Mouse (Mus musculus) ES-E14 (cell line): ENCODE measurements around the gene Baz2b. TPM values are rescaled to one million over a fixed set of nuclear protein-coding genes. Genes with fewer than 3 reads are reported as not detected.

ENCODE experiments used
- DNase-seq: peaks from one replicate; pipeline ENCODE4 v3.0.0-alpha.2; 2013; ENCODE audit warnings: low read depth, low spot score
- H3K27ac ChIP-seq: 2 replicates; pipeline ENCODE4 v1.5.1; 2012; ENCODE audit warnings: low read depth, mild to moderate bottlenecking, low read length, moderate library complexity, mixed read lengths; ENCODE audit not compliant: poor library complexity, insufficient read depth, severe bottlenecking
- H3K36me3 ChIP-seq: 2 replicates; pipeline ENCODE4 v1.6.1; 2012; ENCODE audit warnings: mild to moderate bottlenecking, low read length, moderate library complexity, mixed read lengths; ENCODE audit not compliant: control insufficient read depth, poor library complexity, insufficient read depth, severe bottlenecking
- H3K4me1 ChIP-seq, 2 experiments: fragments of 150-350 bp in 1 of 2; sonication (generic) in 1 of 2; 2 replicates each; pipeline ENCODE4 v1.6.1; 2012; ENCODE audit warnings: low read length in 2 of 2, mild to moderate bottlenecking in 1 of 2, mixed read lengths in 1 of 2; ENCODE audit not compliant: control insufficient read depth in 2 of 2, insufficient read depth in 2 of 2, poor library complexity in 1 of 2
- H3K4me3 ChIP-seq, 2 experiments: fragments of 150-350 bp in 1 of 2; sonication (generic) in 1 of 2; 2 replicates each; pipeline ENCODE4 v1.5.1; 2012; ENCODE audit warnings: low read length in 2 of 2, low read depth in 1 of 2, mild to moderate bottlenecking in 1 of 2, mixed read lengths in 1 of 2; ENCODE audit not compliant: insufficient read depth in 1 of 2, poor library complexity in 1 of 2, severe bottlenecking in 1 of 2
- H3K9ac ChIP-seq: 2 replicates; pipeline ENCODE4 v1.6.1; 2012; ENCODE audit warnings: low read depth, mild to moderate bottlenecking, low read length, mixed read lengths; ENCODE audit not compliant: poor library complexity, insufficient read depth, severe bottlenecking
- H3K9me3 ChIP-seq: fragments of 150-350 bp; sonication (generic); 2 replicates; pipeline ENCODE4 v1.6.1; 2012; ENCODE audit warnings: low read depth, mild to moderate bottlenecking, low read length; ENCODE audit not compliant: control insufficient read depth, insufficient read depth
- CHD2 ChIP-seq: IDR thresholded peaks from 2 replicates; pipeline ENCODE4 v1.6.1; 2014; ENCODE audit warnings: mild to moderate bottlenecking, low read depth, low read length, inconsistent platforms
- HCFC1 ChIP-seq: IDR thresholded peaks from 2 replicates; pipeline ENCODE4 v1.6.1; 2012; ENCODE audit warnings: low read length, inconsistent platforms, borderline replicate concordance; ENCODE audit not compliant: insufficient read depth
- MAFK ChIP-seq: IDR thresholded peaks from 2 replicates; pipeline ENCODE4 v1.6.1; 2014; ENCODE audit warnings: mild to moderate bottlenecking, low read depth, low read length, inconsistent platforms; ENCODE audit not compliant: insufficient read depth
- ZC3H11A ChIP-seq: IDR thresholded peaks from 2 replicates; pipeline ENCODE4 v1.6.1; 2012; ENCODE audit warnings: low read depth, mild to moderate bottlenecking, inconsistent platforms, low read length, borderline replicate concordance
- ZNF384 ChIP-seq: IDR thresholded peaks from 2 replicates; pipeline ENCODE4 v1.6.1; 2012; ENCODE audit warnings: low read depth, low read length, inconsistent platforms
- in situ Hi-C, 2 experiments: fragments of 600-800 bp; cut with MboI; formaldehyde crosslinking; loops; one replicate each; pipeline ENCODE4 v1.15.1; 2025; ENCODE audit warnings: low sequenced_read_pairs in 2 of 2, inconsistent platforms in 1 of 2; ENCODE audit not compliant: unreplicated experiment in 2 of 2
- total RNA-seq: library from RNA; depleted of rRNA; stranded (reverse); fragments of 300-350 nt; gene quantifications from 2 replicates; pipeline ENCODE4 v1.2.3, GENCODE M21; 2012

The Baz2b gene
- total RNA-seq, 1 experiment: 22.0 TPM

- Histone ChIP-seq H3K4me1 (no peaks in the 10 kb centered on the region), H3K27ac (no peak overlapping the region), H3K4me3 (no peak overlapping the region), H3K9ac (no peak overlapping the region), H3K9me3 (no peaks in the 10 kb centered on the region), H3K36me3 (no peaks in the 10 kb centered on the region)
- no peak for TF ChIP-seq HCFC1
- TF ChIP-seq ZNF384: no peak
- TF ChIP-seq ZC3H11A: no peak
- TF ChIP-seq MAFK: no peak
- no peak for TF ChIP-seq CHD2
- in situ Hi-C loops: no loop called here
- no peak for DNase-seq
Observed at GRCm38 (mm10) chr2:60175078-60175477, 34.6 kb downstream of the Baz2b start.

- in situ Hi-C loops: no loop called here
- Histone ChIP-seq H3K27ac (no peak overlapping the region), H3K4me1 (no peaks in the 10 kb centered on the region), H3K36me3 (no peaks in the 10 kb centered on the region), H3K4me3 (no peak overlapping the region), H3K9me3 (no peaks in the 10 kb centered on the region), H3K9ac (no peak overlapping the region)
- no peak for TF ChIP-seq HCFC1
- no peak for TF ChIP-seq ZC3H11A
- TF ChIP-seq CHD2: no peak
- no peak for TF ChIP-seq MAFK
- TF ChIP-seq ZNF384: no peak
- DNase-seq: no peak
Observed at GRCm38 (mm10) chr2:60173595-60173994, 36.0 kb downstream of the Baz2b start.

DNA sequence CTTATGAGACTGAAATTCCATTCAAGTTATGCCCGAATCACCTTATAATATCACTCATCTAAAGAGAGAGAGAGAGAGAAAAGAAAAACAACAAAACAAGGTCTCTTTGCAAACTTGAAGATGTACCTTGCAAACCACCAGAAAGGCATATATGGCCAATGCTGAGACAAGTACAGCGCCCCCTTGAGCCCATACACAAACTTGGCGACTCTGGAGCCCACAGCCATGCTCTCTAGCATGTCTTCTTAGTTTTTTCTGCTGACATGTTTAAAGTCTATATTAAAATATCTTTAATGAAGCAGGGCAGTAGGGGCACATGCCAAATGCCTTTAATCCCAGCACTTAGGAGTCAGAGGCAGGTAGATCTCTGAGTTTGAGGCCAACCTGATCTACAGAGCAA, 36.4 kb downstream of the Baz2b start:
- in situ Hi-C loops: no loop called here
- TF ChIP-seq HCFC1: no peak
- TF ChIP-seq ZNF384: no peak
- TF ChIP-seq MAFK: no peak
- TF ChIP-seq CHD2: no peak
- no peak for TF ChIP-seq ZC3H11A
- no peaks in the 10 kb centered on the region for H3K36me3 ChIP-seq
- H3K27ac ChIP-seq: no peak overlapping the region
- no peaks in the 10 kb centered on the region for H3K9me3 ChIP-seq
- H3K4me1 ChIP-seq: no peaks in the 10 kb centered on the region
- no peak overlapping the region for H3K4me3 ChIP-seq
- DNase-seq: no peak
- no peak overlapping the region for H3K9ac ChIP-seq

- TF ChIP-seq HCFC1: no peak
- no peak for TF ChIP-seq CHD2
- DNase-seq: no peak
- in situ Hi-C loops: no loop called here
- no peak overlapping the region for H3K9ac ChIP-seq
- H3K4me1 ChIP-seq: no peaks in the 10 kb centered on the region
- H3K4me3 ChIP-seq: no peak overlapping the region
- no peaks in the 10 kb centered on the region for H3K9me3 ChIP-seq
- no peaks in the 10 kb centered on the region for H3K36me3 ChIP-seq
- H3K27ac ChIP-seq: no peak overlapping the region
Observed at GRCm38 (mm10) chr2:60172531-60172914, 37.1 kb downstream of the Baz2b start.

GRCm38 (mm10) chr2:60171786-60172530, 37.7 kb downstream of the Baz2b start:
- H3K4me3 ChIP-seq: no peak overlapping the region
- DNase-seq: no peak
- no peaks in the 10 kb centered on the region for H3K4me1 ChIP-seq
- no peak overlapping the region for H3K9ac ChIP-seq
- in situ Hi-C loops: no loop called here
- H3K9me3 ChIP-seq: no peaks in the 10 kb centered on the region
- H3K27ac ChIP-seq: no peak overlapping the region
- H3K36me3 ChIP-seq: no peaks in the 10 kb centered on the region
- TF ChIP-seq HCFC1 (no peak), ZC3H11A (no peak), CHD2 (no peak), ZNF384 (no peak), MAFK (no peak)
